Mouse (Mus musculus) WW6 (cell line): ENCODE measurements around the gene Cops8.
A peak's percentile ranks its signal among the peaks of the same experiment; 100 is the strongest.

ENCODE experiments used
- DNase-seq: peaks from one replicate; pipeline ENCODE4 v3.0.0-alpha.2; 2013; ENCODE audit warnings: low read depth, low spot score

Cops8 gene

GRCm38 (mm10) chr1:90602759-90603560, at the start of gene Cops8:
Cops8 (plus strand) TSS chr1:90602981.
- DNase-seq, result peak; percentile 90

DNA sequence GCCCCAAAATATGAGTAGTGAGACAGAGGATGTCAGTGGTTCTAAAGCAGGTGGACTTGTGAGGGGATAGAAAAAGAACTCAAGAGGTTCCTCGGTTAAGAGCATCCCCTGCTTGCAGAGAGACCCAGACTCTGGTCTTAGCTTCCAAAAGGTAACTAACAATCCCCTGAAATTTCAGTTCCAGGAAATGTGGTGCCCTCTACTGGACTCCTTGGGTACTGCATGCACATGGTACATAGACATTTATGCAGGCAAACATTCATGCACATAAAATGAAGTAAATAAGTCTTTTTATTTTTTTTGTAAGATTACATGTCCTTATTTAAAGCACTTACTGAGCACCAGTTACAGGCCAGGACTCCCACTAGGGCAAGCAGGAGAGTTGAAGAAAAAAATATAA, 45.6 kb upstream of the Cops8 start:
- DNase-seq, result no peak

DNA sequence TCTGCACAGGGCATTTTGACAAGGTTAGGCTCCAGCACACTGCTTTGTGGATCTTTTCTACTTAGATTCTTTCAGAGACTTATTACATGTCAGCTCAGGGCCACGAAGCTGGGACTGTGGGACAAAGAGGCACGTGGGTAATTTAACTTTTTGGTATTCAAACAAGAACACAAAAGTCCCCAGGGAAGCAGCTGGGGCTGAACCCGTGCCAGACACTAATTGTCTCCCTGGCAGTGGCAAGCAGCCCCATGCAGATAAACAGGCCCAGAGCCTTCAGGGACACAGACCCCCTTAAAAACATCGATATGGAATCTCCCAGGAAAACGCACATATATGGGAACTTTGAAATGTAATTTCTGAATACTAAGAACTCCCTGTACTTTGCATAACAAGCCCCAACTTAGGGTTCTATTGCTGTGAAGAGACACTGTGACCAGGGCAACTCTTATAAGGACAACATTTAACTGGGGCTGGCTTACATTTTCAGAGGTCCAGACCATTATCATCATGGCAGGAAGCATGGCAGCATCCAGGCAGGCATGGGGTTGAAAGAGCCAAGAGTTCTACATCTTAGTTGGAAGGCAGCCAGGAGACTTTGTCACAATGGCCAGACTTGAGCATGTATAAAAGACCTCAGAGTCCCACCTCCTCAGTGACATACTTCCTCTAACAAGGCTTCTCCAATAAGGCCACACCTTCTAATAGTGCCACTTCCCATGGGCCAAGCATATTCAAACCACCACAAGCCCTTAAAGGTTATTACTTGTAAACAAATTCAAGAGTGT, 41.6 kb upstream of the Cops8 start:
- no peak for DNase-seq

DNA sequence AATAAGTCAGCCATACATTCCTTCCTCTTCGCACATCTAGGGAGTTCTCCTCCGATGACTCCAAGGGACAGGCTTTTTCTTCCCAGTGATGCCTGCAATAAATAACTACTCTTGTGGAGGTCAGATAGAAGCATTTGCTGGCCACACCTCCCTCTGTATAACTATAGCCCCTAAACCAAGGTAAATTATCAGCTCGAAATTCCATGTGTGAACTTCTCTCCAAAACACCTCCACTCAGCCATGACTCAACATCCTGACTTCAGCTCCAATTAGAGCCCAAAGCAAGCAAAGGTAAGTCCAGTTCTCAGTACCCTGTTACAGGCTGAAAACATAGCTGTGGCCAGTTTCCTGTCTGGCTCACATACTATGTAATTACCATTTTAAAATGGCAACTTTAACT, 38.8 kb upstream of the Cops8 start:
- DNase-seq, result no peak

DNA sequence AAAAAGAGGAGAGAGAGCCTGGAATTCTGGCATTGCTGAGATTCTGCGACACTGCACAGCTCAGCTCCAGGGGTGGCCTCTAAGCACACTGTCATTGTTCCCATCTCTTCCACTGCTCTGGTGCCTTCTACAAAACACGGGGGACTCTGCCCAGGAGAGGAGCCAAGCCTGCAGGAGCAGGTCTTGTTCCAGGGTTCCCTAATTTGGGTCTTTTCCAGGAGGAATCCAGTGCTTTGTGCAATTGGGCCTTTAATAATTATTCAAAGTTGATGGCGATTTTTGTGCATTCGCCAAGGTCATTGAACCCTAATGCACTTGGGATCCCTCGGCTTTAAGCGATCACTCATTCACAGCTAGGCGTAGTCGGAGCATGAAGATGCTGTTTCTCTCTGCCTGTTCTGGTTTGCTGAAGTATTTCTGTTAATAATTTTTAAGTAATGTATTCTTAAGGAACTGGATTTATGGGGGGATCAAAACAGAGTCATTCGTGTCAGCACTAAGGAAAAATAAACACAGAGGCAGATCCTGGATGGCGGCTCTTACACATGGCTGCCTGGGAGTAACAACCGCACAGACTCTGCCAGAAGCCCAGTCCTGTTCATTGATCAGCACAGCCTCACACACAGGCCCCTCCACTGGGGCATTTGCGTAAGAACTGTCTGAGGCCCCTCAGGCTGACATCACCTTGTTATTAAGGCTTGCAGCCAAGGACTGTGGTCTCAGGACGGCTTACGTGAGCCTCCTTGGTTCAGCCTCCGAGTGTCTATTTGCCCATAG, 35.9 kb upstream of the Cops8 start:
- DNase-seq, result no peak

GRCm38 (mm10) chr1:90573831-90574230, 28.9 kb upstream of the Cops8 start:
- DNase-seq, result no peak

DNA sequence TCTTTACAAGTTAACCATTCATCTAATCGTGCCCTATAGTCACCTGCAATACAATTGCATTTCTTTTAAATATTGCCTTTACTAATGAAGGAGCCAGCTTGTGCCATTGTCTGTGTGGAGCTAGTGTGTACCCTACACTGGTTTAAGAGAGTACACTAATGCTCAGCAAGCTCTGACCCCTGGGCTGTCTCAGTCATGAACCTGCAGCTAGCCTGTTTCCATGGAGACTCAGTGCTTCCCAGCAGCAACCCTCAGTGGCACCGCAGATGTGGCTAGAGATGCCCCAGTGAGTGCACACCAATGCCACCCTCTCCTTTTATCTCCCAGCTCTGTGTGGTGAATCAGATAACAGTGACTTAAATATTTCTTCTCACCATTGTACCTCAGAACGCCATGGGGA, 27.9 kb upstream of the Cops8 start:
- no peak for DNase-seq

DNA sequence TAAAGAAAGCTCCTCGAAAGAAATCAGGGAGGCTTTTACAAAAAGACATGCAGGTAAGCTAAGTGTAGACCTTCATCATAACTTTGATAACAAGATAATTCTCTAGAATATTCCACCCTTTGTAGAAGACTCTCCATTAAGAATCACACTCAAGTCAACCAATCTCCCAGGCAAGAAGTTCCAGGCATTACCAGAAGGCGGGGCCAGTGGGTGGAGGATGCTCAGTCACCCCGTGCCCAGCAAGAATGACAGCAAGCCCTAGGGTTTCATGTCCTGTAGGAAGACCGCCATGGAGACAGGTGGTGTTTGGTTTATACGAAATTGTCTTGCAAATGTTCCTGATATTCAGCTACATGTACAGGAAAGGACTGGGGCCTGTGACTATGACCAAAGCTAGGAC, 25.4 kb upstream of the Cops8 start:
- no peak for DNase-seq

GRCm38 (mm10) chr1:90582635-90583034, 20.1 kb upstream of the Cops8 start:
- DNase-seq, result no peak

DNA sequence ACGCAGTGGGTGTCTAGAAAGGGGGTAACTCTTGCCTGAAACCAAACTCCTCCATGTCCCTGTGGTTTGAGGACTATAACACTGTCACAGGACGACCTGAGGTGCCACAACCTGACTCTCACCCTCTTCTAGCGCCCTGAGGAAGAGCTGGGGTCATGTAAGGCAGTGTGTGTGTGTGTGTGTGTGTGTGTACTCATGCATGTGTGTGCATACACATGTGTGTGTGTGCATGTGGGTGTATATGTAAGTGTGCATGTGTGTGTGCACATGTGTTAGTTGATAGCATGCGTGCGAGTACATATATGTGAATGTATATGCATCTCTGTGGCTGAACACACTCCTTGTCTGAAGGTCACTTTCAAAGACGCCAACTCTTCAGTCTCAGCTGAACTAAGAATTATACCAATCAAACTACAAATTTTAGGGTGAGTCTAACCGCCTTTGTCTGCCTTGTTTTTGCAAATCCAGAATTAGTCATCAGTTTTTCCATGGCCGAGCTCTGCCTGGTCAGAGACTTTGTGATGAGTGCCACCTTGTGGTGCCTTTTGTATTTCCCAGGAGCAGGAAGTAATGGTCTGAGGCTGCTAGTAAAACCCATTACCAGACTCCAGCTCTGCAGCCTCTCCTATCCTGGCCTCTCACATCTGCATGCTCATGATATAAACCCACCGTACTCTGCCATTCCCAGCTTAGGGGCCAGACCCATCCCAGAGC, 14.6 kb upstream of the Cops8 start:
- DNase-seq, result peak; percentile 34

DNA sequence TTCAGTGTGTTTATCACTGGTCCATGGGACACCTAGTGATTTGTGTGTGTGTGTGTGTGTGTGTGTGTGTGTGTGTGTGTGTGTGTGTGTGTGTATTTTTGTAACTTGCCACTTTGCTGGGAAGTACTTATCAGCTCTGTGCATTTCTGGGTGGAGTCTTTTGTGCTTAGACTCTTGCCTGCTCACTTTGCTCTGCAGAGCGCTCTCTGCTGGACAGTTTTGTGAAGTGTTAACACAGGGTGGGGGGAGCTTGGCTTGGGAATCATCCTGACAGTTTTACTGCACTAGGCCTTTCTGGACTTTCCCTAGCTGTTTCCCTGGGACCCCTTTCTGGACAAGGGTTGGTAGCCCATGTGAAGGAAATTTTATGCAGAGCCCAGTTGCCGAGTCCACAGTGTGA, 12.0 kb upstream of the Cops8 start:
- DNase-seq, result peak; percentile 43

GRCm38 (mm10) chr1:90592784-90593183, 10.0 kb upstream of the Cops8 start:
- peak; percentile 22 for DNase-seq

DNA sequence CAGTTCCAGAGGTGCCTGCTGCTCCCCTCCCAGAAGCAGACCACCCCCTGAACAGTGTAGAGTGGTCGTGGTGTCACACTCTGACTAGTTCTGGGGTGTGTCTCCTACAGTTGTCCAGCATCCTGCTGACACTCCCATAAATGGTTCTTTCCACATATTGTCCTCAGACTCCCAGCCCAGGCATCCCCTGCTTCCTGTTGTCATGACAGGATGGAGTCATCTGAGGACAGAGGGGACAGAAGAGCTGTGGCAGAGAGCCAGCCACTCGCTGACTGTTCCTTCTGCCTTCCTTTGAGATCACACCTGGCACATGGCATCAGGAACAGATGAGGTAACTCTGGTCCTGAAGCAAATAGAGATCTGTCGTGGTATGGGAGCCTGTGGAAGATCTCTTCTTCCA, 3.6 kb upstream of the Cops8 start:
- DNase-seq, result no peak

DNA sequence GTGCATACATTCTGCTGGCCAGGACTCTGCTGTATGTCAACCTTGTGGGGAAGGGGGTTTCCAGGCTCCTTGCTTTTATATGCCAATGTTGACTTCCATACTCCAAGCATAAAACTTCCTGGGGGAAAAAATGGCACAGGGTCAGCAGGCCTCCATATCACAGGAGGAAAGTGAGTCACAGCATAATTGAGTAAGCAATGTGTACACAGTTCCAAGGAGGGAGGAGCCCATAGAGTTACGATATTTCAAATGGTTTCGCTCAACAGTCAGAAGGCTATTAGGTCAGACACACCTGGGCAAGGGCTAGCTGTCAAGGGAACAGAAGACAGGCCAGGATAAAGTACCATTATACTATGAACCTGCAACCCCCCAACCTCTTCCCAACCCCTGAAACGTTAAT, 1.7 kb upstream of the Cops8 start:
- DNase-seq, result no peak

- DNase-seq, result no peak
These were observed 743 bp downstream of the Cops8 start for GRCm38 (mm10) chr1:90603561-90603887.

DNA sequence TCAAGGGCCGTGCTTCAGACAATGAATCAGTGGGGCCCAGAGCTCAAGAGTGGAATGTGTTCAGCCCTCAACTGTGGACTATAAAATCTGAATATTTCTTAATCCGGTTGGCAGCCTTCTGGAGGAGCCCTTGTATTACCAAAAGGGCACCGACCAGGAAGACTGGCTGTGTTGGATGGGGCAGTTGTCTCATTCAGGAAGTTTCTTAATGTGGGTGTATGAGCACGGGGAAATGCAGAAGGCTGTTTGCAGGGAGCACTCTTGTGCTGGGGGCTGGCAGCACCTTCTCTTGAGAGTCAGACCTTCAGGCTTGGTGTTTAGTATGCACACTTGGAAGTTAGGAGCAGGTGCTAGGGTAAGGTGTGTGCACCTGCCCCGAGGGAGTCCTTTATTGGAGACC, 6.6 kb downstream of the Cops8 start:
- no peak for DNase-seq

DNA sequence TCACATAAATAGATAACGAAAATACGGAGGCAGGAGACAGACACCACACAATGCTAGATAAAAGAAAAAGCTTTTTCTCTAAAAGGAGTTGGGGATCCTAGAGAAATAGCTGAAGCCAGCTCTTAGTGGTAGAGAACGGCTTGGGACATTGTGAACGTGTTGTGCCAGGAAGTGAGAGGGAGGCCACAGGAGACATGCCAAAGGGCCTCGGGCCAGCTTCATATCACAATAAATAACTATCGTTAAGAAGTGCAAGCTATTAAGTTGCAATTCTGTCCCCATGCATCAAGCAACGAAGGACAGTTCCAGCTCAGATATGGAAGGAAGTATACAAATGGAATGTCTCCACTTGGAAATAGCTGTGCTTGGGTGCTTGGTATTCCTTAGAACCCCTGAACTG, 14.5 kb downstream of the Cops8 start:
- DNase-seq, result no peak

- no peak for DNase-seq
These were observed 30.7 kb downstream of the Cops8 start for GRCm38 (mm10) chr1:90633415-90634030.

- DNase-seq, result no peak
These were observed 31.5 kb downstream of the Cops8 start for GRCm38 (mm10) chr1:90634205-90634745.

GRCm38 (mm10) chr1:90638335-90638734, 35.6 kb downstream of the Cops8 start:
- no peak for DNase-seq
